Mouse (Mus musculus) C2C12 (cell line): Measurements from ENCODE around the gene Pou6f1.

Experiments
- CTCF ChIP-seq: IDR thresholded peaks from one replicate; pipeline ENCODE4 v1.5.1; 2011; ENCODE audit not compliant: control insufficient read depth, insufficient read depth, insufficient read length
- MAX ChIP-seq: IDR thresholded peaks from one replicate; pipeline ENCODE4 v1.6.1; 2011; ENCODE audit warnings: mild to moderate bottlenecking, control low read depth
- MYOD1 ChIP-seq: IDR thresholded peaks from one replicate; pipeline ENCODE4 v1.6.1; 2011; ENCODE audit warnings: low read depth; ENCODE audit not compliant: control insufficient read depth, insufficient read length
- USF1 ChIP-seq: IDR thresholded peaks from one replicate; pipeline ENCODE4 v1.6.1; 2011; ENCODE audit warnings: low read depth, mild to moderate bottlenecking, control low read depth, moderate library complexity

DNA sequence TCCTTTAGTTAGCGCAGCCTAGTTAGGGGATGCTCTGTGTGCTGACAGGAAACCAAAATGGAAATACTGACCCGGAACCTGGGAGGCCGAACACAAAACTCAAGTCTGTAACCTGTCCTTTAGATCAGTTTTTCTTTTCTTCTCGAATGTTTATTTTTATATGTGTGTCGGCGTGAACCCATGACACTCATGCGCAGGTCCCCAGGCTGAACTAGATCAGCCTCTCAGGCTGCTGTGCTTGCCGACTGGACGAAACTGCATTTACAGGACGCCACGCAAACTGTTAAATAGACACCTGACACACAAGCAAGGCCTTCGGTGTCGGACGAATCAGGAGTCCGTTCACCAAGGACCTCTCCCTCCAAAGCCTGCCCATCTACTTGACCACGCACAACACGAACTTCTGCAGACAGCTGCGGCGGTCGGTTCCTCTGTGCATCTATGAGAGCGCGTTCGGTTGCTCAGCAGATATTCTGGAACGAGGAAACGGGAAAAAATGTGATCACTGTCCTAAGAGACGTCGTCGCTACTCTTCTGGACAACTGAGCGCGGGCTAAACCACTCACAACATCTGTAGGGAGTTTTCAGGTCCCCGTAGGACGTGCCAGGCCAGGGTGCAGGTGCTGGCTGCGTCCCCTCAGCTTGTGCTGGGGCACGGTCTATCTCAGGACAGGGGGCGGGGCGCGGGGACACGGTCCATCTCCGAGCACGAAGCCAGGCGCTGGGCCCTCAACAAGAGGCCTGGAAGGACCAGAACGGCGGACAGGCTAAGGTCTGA, 14.6 kb upstream of the Pou6f1 start:
- TF ChIP-seq CTCF (no peak), MAX (no peak), MYOD1 (no peak), USF1 (no peak)
